Mouse (Mus musculus) sigmoid colon, adult 10 weeks (tissue): ENCODE data around the gene Hist1h3d. TPM values are rescaled to one million over a fixed set of nuclear protein-coding genes. Genes with fewer than 3 reads are reported as not detected.

ENCODE experiments used
- polyA plus RNA-seq: library from polyadenylated mRNA; stranded (reverse); fragments of 350-450 nt; fragmentation: Illumina TruSeq; extraction: RNeasy Lipid Tissue Mini Kit (QIAGEN cat#74804); gene quantifications from one replicate; pipeline ENCODE4 v1.2.3, GENCODE M21; 2014; ENCODE audit warnings: low read depth, low replicate concordance

Gene Hist1h3d
- polyA plus RNA-seq = 6.7 TPM

DNA sequence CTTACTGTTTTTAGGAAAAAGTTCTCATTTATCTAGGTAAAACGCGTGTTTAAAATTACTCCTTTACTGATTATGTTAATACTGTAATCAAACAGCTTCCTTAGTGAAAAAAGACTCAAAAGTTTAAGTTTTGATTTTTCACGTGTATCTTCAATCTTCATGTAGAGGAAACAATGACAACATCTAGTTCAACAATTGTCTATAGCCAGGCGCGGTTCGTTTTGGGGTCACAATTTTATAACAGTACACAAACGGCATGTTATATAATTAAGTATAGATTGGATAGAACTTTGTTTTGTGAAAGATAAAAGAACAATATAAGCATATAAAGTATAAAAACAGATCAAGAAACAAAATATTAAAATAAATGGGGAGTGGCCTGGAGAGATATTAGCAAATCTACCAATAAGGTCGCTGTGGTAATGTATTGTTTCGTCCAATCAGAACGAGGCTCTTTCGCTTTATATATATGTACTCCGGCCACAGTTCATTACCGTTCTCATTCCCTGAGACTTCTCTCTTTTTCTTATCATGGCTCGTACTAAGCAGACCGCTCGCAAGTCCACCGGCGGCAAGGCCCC lies at the start of gene Hist1h3d:
Hist1h3d (plus strand) TSS at position 493 of the 581 bp plus-strand sequence.

GRCm38 (mm10) chr13:23530901-23531875 lies 44.4 kb upstream of the Hist1h3d start, which contains the start of gene Hist1h4h:
Hist1h4h (plus strand) TSS chr13:23531050.

GRCm38 (mm10) chr13:23533560-23534367 lies 41.8 kb upstream of the Hist1h3d start, which contains the start of gene Hist1h2af:
Hist1h2af (plus strand) TSS chr13:23533906.

DNA sequence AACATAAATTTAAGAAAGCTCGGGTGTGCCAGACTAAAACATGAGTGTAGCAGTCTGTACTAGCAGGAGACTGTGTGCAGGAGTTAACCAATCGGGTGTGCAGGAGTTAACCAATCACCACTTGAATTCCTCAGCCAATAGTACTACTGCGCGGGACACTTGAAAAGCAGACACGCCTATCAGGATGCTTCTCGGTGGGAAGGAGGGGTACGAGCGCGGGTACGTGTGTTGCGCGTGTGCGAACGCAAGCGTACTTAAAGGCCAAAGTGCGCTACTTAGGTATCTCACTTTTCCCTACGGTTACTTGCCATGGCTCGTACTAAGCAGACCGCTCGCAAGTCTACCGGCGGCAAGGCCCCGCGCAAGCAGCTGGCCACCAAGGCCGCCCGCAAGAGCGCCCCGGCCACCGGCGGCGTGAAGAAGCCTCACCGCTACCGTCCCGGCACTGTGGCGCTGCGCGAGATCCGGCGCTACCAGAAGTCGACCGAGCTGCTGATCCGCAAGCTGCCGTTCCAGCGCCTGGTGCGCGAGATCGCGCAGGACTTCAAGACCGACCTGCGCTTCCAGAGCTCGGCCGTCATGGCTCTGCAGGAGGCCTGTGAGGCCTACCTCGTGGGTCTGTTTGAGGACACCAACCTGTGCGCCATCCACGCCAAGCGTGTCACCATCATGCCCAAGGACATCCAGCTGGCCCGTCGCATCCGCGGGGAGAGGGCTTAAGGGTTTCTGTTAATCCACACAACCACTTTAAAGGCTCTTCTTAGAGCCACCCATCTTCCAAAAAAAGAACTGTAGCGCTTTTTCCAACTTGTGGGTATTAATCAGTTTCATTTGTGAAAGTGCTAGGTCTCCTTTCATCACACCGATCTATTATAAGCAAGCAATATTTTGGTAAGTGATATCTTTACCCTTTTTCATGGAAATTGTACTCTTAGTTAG lies 40.2 kb upstream of the Hist1h3d start, which contains the start of gene Hist1h3g:
Hist1h3g (plus strand) TSS at position 286 of the 939 bp plus-strand sequence.

DNA sequence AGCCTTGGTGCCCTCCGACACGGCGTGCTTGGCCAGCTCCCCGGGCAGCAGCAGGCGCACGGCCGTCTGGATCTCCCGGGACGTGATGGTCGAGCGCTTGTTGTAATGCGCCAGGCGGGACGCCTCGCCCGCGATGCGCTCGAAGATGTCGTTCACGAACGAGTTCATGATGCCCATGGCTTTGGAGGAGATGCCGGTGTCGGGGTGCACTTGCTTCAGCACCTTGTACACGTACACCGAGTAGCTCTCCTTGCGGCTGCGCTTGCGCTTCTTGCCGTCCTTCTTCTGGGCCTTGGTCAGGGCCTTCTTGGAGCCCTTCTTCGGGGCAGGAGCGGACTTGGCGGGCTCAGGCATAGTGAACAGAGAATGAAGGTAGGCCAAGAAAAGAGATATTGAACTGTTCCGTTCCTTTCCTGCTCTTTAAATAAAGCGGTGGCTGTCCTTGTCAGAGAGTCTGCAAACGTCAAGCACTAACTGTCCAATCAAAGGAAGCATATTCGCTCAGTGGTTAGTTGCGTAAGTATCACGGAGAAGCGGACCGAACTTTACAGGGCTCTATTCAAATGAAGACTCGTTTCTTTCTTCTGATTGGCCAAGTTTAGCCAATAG lies 32.5 kb upstream of the Hist1h3d start, which contains the start of gene Hist1h2bh:
Hist1h2bh (minus strand) TSS at position 394 of the 609 bp plus-strand sequence.

DNA sequence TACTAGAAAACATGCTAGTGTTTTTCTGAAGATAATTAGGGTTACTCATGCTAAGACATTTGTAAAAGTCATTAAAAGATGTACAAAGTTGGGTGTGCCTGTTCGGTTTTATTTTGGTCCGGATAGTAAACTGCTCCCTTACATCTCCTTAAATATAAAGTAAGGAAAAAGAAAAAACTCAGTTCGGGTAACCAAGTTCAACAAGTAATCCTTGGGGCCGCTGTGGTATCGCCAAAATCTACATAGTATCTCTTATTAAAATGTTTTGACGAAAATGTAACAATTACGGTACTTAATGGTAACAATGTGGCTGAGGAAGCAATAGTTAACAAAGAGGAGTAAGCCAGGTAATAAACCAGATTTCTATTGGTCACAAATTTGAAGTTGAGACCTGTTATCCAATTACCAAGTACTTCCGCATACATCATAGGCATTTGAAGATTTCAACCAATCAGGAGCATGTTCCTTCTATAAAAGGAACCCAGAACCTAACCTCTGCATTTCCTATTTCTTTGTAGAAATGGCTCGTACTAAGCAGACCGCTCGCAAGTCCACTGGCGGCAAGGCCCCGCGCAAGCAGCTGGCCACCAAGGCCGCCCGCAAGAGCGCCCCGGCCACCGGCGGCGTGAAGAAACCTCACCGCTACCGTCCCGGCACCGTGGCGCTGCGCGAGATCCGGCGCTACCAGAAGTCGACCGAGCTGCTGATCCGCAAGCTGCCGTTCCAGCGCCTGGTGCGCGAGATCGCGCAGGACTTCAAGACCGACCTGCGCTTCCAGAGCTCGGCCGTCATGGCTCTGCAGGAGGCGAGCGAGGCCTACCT lies 31.4 kb upstream of the Hist1h3d start, which contains the start of gene Hist1h3f:
Hist1h3f (plus strand) TSS at position 88 of the 822 bp plus-strand sequence.

GRCm38 (mm10) chr13:23551146-23551834 lies 24.3 kb upstream of the Hist1h3d start, which contains the start of gene Hist1h4f:
Hist1h4f (minus strand) TSS chr13:23551648.

DNA sequence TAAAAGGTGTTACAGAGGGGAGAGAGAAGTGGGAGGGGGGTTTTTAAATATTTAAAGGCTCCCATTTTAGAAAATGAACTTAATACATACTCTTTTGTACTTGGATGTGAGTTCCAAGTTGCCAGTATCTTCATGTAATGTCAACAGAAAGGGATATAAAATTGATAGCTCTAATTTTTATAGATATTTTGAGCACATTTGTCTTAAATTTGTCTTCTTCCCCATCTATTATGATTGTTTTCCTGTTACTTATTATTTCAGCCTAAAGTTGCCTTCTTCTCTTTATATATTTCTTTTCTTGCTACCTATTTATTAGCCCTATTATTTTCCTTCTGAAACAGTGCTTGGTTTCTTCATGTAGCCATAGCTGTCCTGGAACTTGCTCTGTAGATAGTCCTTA lies 22.6 kb upstream of the Hist1h3d start, which contains the start of gene Hist1h1d:
Hist1h1d (plus strand) TSS at position 301 of the 400 bp plus-strand sequence.

DNA sequence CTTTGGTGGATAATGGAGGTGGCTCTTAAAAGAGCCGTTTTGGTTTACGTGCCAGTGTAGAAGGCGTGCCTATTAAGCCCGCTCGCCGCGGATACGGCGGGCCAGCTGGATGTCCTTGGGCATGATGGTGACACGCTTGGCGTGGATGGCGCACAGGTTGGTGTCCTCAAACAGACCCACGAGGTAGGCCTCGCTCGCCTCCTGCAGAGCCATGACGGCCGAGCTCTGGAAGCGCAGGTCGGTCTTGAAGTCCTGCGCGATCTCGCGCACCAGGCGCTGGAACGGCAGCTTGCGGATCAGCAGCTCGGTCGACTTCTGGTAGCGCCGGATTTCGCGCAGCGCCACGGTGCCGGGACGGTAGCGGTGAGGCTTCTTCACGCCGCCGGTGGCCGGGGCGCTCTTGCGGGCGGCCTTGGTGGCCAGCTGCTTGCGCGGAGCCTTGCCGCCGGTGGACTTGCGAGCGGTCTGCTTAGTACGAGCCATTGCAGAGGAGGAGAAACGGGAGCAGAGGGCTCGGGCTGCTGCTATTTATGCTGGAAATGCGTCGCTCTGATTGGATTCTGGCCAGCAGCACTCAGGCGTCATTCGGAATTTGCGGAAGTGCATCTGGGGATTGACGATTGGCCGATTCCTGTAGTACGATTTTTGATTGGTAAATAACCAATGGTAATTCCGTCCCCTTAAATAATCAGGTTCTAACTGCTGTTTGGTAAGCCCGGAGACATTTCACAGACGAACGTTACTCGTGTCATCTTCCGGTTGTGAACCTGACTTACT lies 13.5 kb upstream of the Hist1h3d start, which contains the start of gene Hist1h3e:
Hist1h3e (minus strand) TSS at position 487 of the 777 bp plus-strand sequence.

DNA sequence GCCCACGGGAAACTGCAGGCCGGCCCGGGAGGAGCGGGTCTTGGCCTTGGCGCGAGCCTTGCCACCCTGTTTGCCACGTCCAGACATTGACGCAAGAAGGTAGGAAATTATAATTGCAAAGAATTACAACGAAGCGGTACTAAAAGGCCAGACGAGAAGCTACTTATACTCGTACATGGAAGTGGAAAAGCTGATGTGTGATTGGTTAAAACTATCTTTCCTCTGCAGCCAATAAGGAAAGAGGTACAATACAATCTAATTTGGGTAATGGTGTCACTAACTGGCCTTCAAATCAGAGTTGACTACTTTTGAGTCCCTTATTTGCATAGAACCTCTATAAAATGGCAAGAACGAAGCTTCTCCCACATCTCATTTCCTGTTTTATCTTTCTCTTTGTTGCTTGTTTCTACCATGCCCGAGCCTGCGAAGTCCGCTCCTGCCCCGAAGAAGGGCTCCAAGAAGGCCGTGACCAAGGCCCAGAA lies 4.5 kb upstream of the Hist1h3d start, which contains the start of the genes Hist1h2ae and Hist1h2bg:
Hist1h2ae (minus strand) TSS at position 199 of the 482 bp plus-strand sequence.
Hist1h2bg (plus strand) TSS at position 375 of the 482 bp plus-strand sequence.

DNA sequence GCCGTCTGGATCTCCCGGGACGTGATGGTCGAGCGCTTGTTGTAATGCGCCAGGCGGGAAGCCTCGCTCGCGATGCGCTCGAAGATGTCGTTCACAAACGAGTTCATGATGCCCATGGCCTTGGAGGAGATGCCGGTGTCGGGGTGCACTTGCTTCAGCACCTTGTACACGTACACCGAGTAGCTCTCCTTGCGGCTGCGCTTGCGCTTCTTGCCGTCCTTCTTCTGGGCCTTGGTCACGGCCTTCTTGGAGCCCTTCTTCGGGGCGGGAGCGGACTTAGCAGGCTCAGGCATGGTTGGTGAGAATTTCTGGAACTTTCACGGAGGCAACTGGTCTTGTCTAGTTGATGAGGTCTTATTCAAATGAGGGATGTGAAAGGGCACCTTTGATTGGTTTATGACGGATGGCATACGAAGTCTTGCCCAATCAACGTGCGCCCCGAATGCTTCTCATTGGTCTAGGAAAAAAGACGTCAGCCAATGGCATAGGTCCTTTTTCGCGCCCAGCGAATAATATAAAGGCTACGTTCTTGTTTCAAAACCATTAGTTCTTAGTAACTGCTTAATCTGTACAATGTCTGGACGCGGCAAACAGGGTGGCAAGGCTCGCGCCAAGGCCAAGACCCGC lies 1.6 kb upstream of the Hist1h3d start, which contains the start of the genes Hist1h2bf and Hist1h2ad:
Hist1h2bf (minus strand) TSS at position 299 of the 627 bp plus-strand sequence.
Hist1h2ad (plus strand) TSS at position 484 of the 627 bp plus-strand sequence.

DNA sequence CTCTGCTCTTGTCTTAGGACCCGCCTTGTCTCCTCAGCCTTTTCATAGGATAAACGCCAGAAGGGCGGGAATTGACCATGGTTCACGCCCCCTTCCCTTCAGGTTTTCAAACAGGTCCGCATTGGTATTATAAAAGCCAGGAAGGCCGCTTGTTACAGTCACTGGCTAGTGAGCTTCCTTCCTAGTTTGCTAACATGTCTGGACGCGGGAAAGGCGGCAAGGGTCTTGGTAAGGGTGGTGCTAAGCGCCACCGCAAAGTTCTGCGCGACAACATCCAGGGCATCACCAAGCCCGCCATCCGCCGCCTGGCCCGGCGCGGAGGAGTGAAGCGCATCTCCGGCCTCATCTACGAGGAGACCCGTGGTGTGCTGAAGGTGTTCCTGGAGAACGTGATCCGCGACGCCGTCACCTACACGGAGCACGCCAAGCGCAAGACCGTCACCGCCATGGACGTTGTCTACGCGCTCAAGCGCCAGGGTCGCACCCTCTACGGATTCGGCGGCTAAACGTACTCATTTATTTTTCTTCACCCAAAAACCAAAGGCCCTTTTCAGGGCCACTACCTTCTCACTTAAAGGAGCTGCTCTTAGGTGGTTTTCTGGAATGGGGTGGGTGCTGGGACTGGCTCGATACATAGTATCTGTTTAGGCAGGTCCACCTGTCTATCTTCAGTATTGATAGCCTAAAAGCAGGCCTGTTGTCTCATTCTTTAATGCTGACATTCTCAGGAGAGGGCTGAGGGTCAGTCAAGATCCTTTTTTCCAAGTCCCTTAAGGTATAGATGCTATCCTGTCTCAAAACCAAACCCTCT lies 6.0 kb downstream of the Hist1h3d start, which contains the start of gene Hist1h4d:
Hist1h4d (plus strand) TSS at position 191 of the 811 bp plus-strand sequence.

DNA sequence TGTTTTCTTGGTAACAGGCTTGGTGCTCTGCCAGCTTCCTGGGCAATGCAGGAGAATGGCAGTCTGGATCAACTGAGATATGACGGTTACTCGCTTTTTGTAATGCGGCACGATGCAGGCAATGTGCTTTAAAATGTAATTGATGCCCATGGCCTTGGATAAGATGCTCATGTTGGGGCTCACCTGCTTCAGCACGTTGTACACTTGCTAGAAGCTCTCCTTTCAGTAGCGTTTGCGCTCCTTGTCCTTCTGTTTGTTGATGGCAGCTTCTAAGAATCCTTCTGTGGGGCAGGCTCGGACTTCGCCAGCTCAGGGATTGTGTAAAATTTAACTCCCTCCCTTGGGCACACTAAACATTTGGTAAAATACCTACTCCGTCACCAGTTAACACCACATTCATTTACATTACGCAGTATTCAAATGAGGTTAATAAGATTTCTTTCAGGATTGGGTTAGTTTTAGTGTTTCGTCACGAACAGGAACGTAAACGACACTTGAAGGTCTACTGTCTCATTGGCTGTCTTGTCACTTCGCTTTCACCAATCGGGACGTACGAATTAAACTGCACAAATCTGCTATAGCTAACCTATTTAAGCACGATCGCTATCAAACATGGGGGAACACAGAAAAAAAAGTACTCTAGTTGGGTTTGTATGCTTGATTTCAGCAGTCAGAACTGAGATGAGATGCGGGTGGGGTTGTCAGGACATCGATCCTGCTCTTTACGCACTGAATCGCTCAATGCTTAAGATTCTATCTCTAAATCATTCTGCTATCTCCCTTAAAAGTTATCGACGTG lies 45.4 kb downstream of the Hist1h3d start, which contains the start of gene Hist1h2be:
Hist1h2be (minus strand) TSS at position 392 of the 799 bp plus-strand sequence.

GRCm38 (mm10) chr13:23622175-23622671 lies 46.7 kb downstream of the Hist1h3d start, which contains the start of gene Hist1h1e:
Hist1h1e (minus strand) TSS chr13:23622558.

